Mouse (Mus musculus) midbrain, embryonic 16.5 days (tissue): ENCODE data around the gene Yipf6. TPM values are rescaled to one million over a fixed set of nuclear protein-coding genes. Genes with fewer than 3 reads are reported as not detected.

ENCODE experiments used
- ATAC-seq: fragments of 200-750 bp; cut with Nextera tagmentation; 2 replicates; pipeline ENCODE4 v1.8.0; 2017; ENCODE audit warnings: moderate TSS enrichment
- H3K27ac ChIP-seq: fragments of 300-500 bp; sonication (generic); 2 replicates; pipeline ENCODE4 v1.5.1; 2014; ENCODE audit warnings: mild to moderate bottlenecking, low read length, mixed read lengths
- H3K27me3 ChIP-seq: fragments of 300-500 bp; sonication (generic); 2 replicates; pipeline ENCODE4 v1.6.1; 2014; ENCODE audit warnings: low read depth, low read length, mixed read lengths; ENCODE audit not compliant: control insufficient read depth, insufficient read depth
- H3K36me3 ChIP-seq: fragments of 300-500 bp; sonication (generic); 2 replicates; pipeline ENCODE4 v1.6.1; 2014; ENCODE audit warnings: mild to moderate bottlenecking, low read length, moderate library complexity, mixed read lengths; ENCODE audit not compliant: control insufficient read depth, insufficient read depth
- H3K4me1 ChIP-seq: fragments of 300-500 bp; sonication (generic); 2 replicates; pipeline ENCODE4 v1.6.1; 2014; ENCODE audit warnings: mild to moderate bottlenecking, low read length, mixed read lengths; ENCODE audit not compliant: control insufficient read depth, insufficient read depth
- H3K4me2 ChIP-seq: fragments of 300-500 bp; sonication (generic); 2 replicates; pipeline ENCODE4 v1.6.1; 2014; ENCODE audit warnings: mild to moderate bottlenecking, low read length, mixed read lengths
- H3K4me3 ChIP-seq: fragments of 300-500 bp; sonication (generic); 2 replicates; pipeline ENCODE4 v1.5.1; 2014; ENCODE audit warnings: low read depth, mild to moderate bottlenecking, low read length, moderate library complexity, mixed read lengths
- H3K9ac ChIP-seq: fragments of 300-500 bp; sonication (generic); 2 replicates; pipeline ENCODE4 v1.6.1; 2014; ENCODE audit warnings: low read depth, low read length, mixed read lengths
- H3K9me3 ChIP-seq: fragments of 300-500 bp; sonication (generic); replicated peaks from 2 replicates; pipeline ENCODE4 v1.6.1; 2014; ENCODE audit warnings: mild to moderate bottlenecking, low read length, mixed read lengths; ENCODE audit not compliant: control insufficient read depth, poor library complexity, severe bottlenecking
- WGBS: fragments of 180-500 bp; shearing (Covaris S2); extraction: QIAGEN DNeasy Blood & Tissue Kit; methylation state at CpG from one replicate; pipeline ENCODE4 v1.1.7; 2014; 5-methylcytosine and 5-hydroxymethylcytosine counted together
- polyA plus RNA-seq: library from polyadenylated mRNA; unstranded; fragments of >200 nt; fragmentation: Nextera tagmentation; extraction: Ambion mirVana; gene quantifications from 2 replicates; pipeline ENCODE4 v1.2.1, GENCODE M21; 2015

Yipf6 gene
- polyA plus RNA-seq, result 16.1 and 18.6 TPM in 2 replicates

GRCm38 (mm10) chrX:98936101-98936500 lies at the start of gene Yipf6:
Gene Yipf6 (plus strand): TSS chrX:98936316.
- H3K27me3 ChIP-seq, result no peaks in the 10 kb centered on the region
- H3K4me3 ChIP-seq, result peak within 1 kb of the TSS; percentile 56
- no peak for ATAC-seq
- H3K4me2 ChIP-seq, result peak within 1 kb of the TSS; percentile 60
- no peaks in the 10 kb centered on the region for H3K9me3 ChIP-seq
- H3K27ac ChIP-seq, result peak within 1 kb of the TSS; percentile 86
- WGBS, result 65% methylated on average over 3 of the region's 3 CpGs
- peaks cover 9% of the 10 kb centered on the region for H3K4me1 ChIP-seq
- H3K36me3 ChIP-seq, result no peaks in the 10 kb centered on the region
- H3K9ac ChIP-seq, result peak within 1 kb of the TSS; percentile 70

DNA sequence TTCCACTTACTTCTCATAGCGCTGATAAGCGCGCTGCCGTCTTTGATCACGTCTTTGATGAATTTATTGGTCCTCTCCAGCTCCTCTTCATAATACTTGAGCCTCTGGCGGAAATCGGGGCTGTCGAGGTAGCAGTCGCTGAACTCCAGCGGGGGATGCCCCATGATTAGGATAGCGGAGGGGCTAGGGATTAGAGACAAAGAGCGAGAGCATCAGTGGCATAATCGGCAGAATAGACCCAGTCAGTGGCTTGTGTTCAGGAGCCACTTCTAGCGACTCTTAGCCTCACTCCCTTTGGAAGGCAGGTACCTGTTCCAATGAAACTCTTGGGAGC lies 46.1 kb upstream of the Yipf6 start:
- H3K27me3 ChIP-seq, result no peaks in the 10 kb centered on the region
- peak overlapping the region; percentile 90 for H3K27ac ChIP-seq
- H3K9ac ChIP-seq, result peak overlapping the region; percentile 72
- H3K4me3 ChIP-seq, result peak overlapping the region; percentile 55
- no peaks in the 10 kb centered on the region for H3K9me3 ChIP-seq
- 10% methylated on average over 14 of the region's 14 CpGs for WGBS
- no peak for ATAC-seq
- peaks cover 13% of the 10 kb centered on the region for H3K4me1 ChIP-seq
- peak overlapping the region; percentile 56 for H3K4me2 ChIP-seq
- no peaks in the 10 kb centered on the region for H3K36me3 ChIP-seq

DNA sequence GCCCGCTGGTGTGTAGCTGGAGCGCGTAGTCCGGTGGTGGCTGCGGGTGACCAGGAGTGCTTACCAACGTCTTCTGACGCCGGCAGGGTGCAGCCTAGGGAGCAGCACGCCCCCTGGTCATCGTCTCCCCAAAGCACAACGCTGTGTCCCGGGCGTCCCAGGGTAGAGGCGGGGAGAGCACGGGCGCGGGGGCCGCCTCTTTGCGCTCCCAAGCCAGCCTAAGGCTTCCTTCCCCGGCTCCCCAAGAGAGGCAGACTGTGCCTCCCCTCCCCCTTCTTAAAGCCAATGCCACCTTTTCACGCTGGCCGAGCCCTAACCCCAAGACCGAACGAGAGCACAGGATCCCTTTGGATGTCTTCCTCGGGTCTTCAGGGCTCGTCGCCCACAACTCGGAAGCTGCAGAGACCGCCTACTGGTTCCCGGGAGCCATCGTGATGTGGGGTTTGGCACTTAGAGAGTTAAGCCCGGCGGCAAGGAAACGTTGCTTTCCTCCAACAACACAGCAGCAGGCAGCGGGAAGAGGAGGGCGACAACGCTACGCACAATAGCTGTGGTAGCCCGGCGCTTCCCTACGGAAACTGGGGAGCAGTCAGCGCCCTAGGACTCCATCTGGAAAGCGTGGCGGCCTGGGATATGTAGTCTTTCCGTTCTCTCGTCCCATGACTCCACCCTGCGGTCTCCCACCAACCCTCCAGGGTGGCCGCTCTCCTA lies 45.6 kb upstream of the Yipf6 start, which contains the start of gene Ophn1:
Gene Ophn1, minus strand, starts transcription at position 620 of the 711 bp plus-strand sequence.
- Histone ChIP-seq H3K27ac (peak within 1 kb of the TSS; percentile 90), H3K27me3 (no peaks in the 10 kb centered on the region), H3K4me1 (peaks cover 13% of the 10 kb centered on the region), H3K9ac (peak within 1 kb of the TSS; percentile 72), H3K4me3 (peak within 1 kb of the TSS; percentile 55), H3K36me3 (no peaks in the 10 kb centered on the region), H3K4me2 (peak within 1 kb of the TSS; percentile 56), H3K9me3 (no peaks in the 10 kb centered on the region)
- 17% methylated on average over 47 of the region's 48 CpGs for whole genome bisulfite sequencing
- ATAC-seq, result peak; percentile 96

GRCm38 (mm10) chrX:98898307-98898706 lies 37.8 kb upstream of the Yipf6 start:
- ATAC-seq, result no peak
- H3K27me3 ChIP-seq, result no peaks in the 10 kb centered on the region
- H3K4me1 ChIP-seq, result no peaks in the 10 kb centered on the region
- no peak overlapping the region for H3K27ac ChIP-seq
- no peak overlapping the region for H3K9ac ChIP-seq
- no peaks in the 10 kb centered on the region for H3K9me3 ChIP-seq
- no peak overlapping the region for H3K4me3 ChIP-seq
- WGBS, result 87% methylated on average over 3 of the region's 3 CpGs
- H3K36me3 ChIP-seq, result no peaks in the 10 kb centered on the region
- no peak overlapping the region for H3K4me2 ChIP-seq

GRCm38 (mm10) chrX:98904226-98904625 lies 31.9 kb upstream of the Yipf6 start:
- ATAC-seq, result no peak
- Histone ChIP-seq H3K4me2 (no peak overlapping the region), H3K36me3 (no peaks in the 10 kb centered on the region), H3K4me3 (no peak overlapping the region), H3K9ac (no peak overlapping the region), H3K27me3 (no peaks in the 10 kb centered on the region), H3K27ac (no peak overlapping the region), H3K4me1 (no peaks in the 10 kb centered on the region), H3K9me3 (no peaks in the 10 kb centered on the region)
- 87% methylated on average over 6 of the region's 6 CpGs for WGBS

- Histone ChIP-seq H3K4me1 (no peaks in the 10 kb centered on the region), H3K27me3 (no peaks in the 10 kb centered on the region), H3K9me3 (no peaks in the 10 kb centered on the region), H3K36me3 (no peaks in the 10 kb centered on the region), H3K4me2 (no peak overlapping the region), H3K4me3 (no peak overlapping the region), H3K27ac (no peak overlapping the region), H3K9ac (no peak overlapping the region)
- WGBS, result 100% methylated on average over 1 of the region's 1 CpGs
- no peak for ATAC-seq
Measured at GRCm38 (mm10) chrX:98908910-98909309, 27.2 kb upstream of the Yipf6 start.

GRCm38 (mm10) chrX:98919423-98919822 lies 16.7 kb upstream of the Yipf6 start:
- H3K36me3 ChIP-seq, result no peaks in the 10 kb centered on the region
- no peak overlapping the region for H3K4me3 ChIP-seq
- ATAC-seq, result no peak
- H3K27me3 ChIP-seq, result no peaks in the 10 kb centered on the region
- no peaks in the 10 kb centered on the region for H3K9me3 ChIP-seq
- WGBS, result 16% methylated on average over 6 of the region's 6 CpGs
- no peak overlapping the region for H3K27ac ChIP-seq
- no peak overlapping the region for H3K9ac ChIP-seq
- no peaks in the 10 kb centered on the region for H3K4me1 ChIP-seq
- no peak overlapping the region for H3K4me2 ChIP-seq

DNA sequence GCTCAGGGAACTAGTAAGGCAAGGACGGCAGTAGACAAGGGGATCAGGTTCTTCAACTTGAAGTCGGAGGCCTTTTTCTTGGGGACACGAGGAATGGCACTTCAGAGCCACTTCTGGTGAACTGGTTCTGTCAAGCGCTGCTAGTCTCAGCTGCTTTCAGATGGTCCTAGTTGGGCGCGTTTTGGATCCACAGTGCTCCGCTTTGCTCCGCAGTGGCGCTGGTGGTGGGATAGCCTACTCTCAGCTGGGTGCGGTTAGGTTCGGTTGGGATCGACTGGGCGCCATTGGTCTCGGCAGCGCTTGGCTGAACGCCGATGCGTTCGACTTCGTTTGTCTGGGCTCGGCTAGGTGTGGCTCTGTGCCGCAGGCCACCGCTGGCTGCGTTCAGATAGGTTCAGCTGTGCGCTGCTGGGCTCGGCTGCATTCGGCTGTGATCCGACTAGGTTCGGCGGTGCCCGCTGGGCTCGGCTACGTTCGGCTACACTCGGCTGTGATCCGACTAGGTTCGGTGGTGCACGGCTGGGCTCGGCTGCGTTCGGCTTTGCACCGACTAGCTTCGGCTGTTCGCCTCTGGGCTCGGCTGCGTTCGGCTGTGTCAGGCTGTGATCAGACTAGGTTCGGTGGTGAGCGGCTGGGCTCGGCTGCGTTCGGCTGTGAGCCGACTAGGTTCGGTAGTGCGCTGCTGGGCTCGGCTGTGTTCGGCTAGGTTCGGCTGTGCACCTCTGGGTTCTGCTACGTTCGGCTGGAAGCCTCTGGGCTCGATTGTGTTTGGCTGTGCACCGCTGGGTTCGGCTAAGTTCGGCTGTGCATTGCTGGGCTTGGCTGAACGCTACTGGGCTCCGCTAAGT lies 815 bp downstream of the Yipf6 start:
- H3K9me3 ChIP-seq, result no peaks in the 10 kb centered on the region
- H3K27ac ChIP-seq, result peak overlapping the region; percentile 91
- WGBS, result 22% methylated on average over 62 of the region's 66 CpGs
- no peaks in the 10 kb centered on the region for H3K27me3 ChIP-seq
- H3K4me1 ChIP-seq, result peaks cover 9% of the 10 kb centered on the region
- H3K36me3 ChIP-seq, result no peaks in the 10 kb centered on the region
- H3K4me3 ChIP-seq, result peak overlapping the region; percentile 56
- peak; percentile 98 for ATAC-seq
- peak overlapping the region; percentile 70 for H3K9ac ChIP-seq
- peak overlapping the region; percentile 62 for H3K4me2 ChIP-seq
